17 mouse cellular contexts compared by ENCODE assay signal in genomic region chr4:79265044-79265443, GRCm38 (mm10).
DNase-seq lines count a peak whose midpoint lies in the region; ATAC-seq and TF ChIP-seq lines count a peak whose summit lies in the region.
"Had no signal": no experiment of that assay in that cellular context is flagged by ENCODE, and none has a peak within 500 bp of the region (broad histone marks: within the 10 kb centered on the region; RNA-seq: fewer than 3 reads in every experiment).

No protein-coding gene starts in this region.

- no peaks in the 10 kb centered on the region for H3K27me3 ChIP-seq in hindbrain, embryonic 13.5 days
- no peaks in the 10 kb centered on the region for H3K27me3 ChIP-seq in hindbrain, embryonic 10.5 days (ENCODE audit: insufficient read depth, poor library complexity, severe bottlenecking)
- no peaks in the 10 kb centered on the region for H3K27me3 ChIP-seq in stomach, embryonic 14.5 days (ENCODE audit: control insufficient read depth, insufficient read depth, low read length)
- no peaks in the 10 kb centered on the region for H3K27me3 ChIP-seq in stomach, postnatal 0 days (ENCODE audit: control insufficient read depth, insufficient read depth, low read length)
- no peaks in the 10 kb centered on the region for H3K27me3 ChIP-seq in hindbrain, embryonic 16.5 days (replicated peaks; ENCODE audit: control insufficient read depth, insufficient read depth, low read length)
- H3K27me3 ChIP-seq: embryonic facial prominence, embryonic 12.5 days; limb, embryonic 15.5 days had no signal

- WGBS in hindbrain, embryonic 13.5 days: 79% methylated on average over 1 of the region's 1 CpGs
- WGBS in hindbrain, embryonic 10.5 days: 91% methylated on average over 1 of the region's 1 CpGs
- WGBS in stomach, embryonic 14.5 days: 48% methylated on average over 1 of the region's 1 CpGs
- WGBS in stomach, postnatal 0 days: 52% methylated on average over 1 of the region's 1 CpGs
- WGBS in hindbrain, embryonic 16.5 days: 71% methylated on average over 1 of the region's 1 CpGs

- H3K4me2 ChIP-seq in hindbrain, embryonic 13.5 days: no peak overlapping the region
- no peak overlapping the region for H3K4me2 ChIP-seq in stomach, embryonic 14.5 days (replicated peaks; ENCODE audit: low read depth, low read length)
- no peak overlapping the region for H3K4me2 ChIP-seq in stomach, postnatal 0 days (replicated peaks; ENCODE audit: low read depth)
- H3K4me2 ChIP-seq in hindbrain, embryonic 16.5 days (ENCODE audit: low read length): no peak overlapping the region
- H3K4me2 ChIP-seq: embryonic facial prominence, embryonic 12.5 days; limb, embryonic 15.5 days had no signal

- H3K4me3 ChIP-seq in hindbrain, embryonic 13.5 days: no peak overlapping the region
- no peak overlapping the region for H3K4me3 ChIP-seq in hindbrain, embryonic 10.5 days
- no peak overlapping the region for H3K4me3 ChIP-seq in stomach, embryonic 14.5 days (ENCODE audit: low read depth, low read length)
- no peak overlapping the region for H3K4me3 ChIP-seq in stomach, postnatal 0 days (ENCODE audit: low read depth, low read length)
- no peak overlapping the region for H3K4me3 ChIP-seq in hindbrain, embryonic 16.5 days (ENCODE audit: low read length)
- H3K4me3 ChIP-seq: embryonic facial prominence, embryonic 12.5 days; gastrocnemius, adult 2 months; limb, embryonic 15.5 days had no signal

- TF ChIP-seq CTCF in stomach, postnatal 0 days (IDR thresholded peaks at IDR 0.05; ENCODE audit: low read depth): no peak

- no peak for TF ChIP-seq EP300 in stomach, postnatal 0 days (optimal IDR thresholded peaks at IDR 0.05)

- H3K27ac ChIP-seq in hindbrain, embryonic 13.5 days: no peak overlapping the region
- no peak overlapping the region for H3K27ac ChIP-seq in hindbrain, embryonic 10.5 days
- H3K27ac ChIP-seq in stomach, embryonic 14.5 days (ENCODE audit: low read length): no peak overlapping the region
- H3K27ac ChIP-seq in stomach, postnatal 0 days (replicated peaks): no peak overlapping the region
- H3K27ac ChIP-seq in hindbrain, embryonic 16.5 days (ENCODE audit: low read depth, low read length): no peak overlapping the region
- H3K27ac ChIP-seq: embryonic facial prominence, embryonic 12.5 days; gastrocnemius, adult 2 months; limb, embryonic 15.5 days had no signal

- no peaks in the 10 kb centered on the region for H3K4me1 ChIP-seq in hindbrain, embryonic 13.5 days (replicated peaks)
- H3K4me1 ChIP-seq in hindbrain, embryonic 10.5 days (replicated peaks): no peaks in the 10 kb centered on the region
- H3K4me1 ChIP-seq in stomach, embryonic 14.5 days (ENCODE audit: control insufficient read depth, insufficient read depth, low read length): no peaks in the 10 kb centered on the region
- no peaks in the 10 kb centered on the region for H3K4me1 ChIP-seq in stomach, postnatal 0 days (replicated peaks; ENCODE audit: control insufficient read depth, insufficient read depth)
- H3K4me1 ChIP-seq in hindbrain, embryonic 16.5 days (ENCODE audit: control insufficient read depth, insufficient read depth, low read depth, low read length): no peaks in the 10 kb centered on the region
- H3K4me1 ChIP-seq: embryonic facial prominence, embryonic 12.5 days; limb, embryonic 15.5 days had no signal

- no peaks in the 10 kb centered on the region for H3K36me3 ChIP-seq in hindbrain, embryonic 13.5 days
- no peaks in the 10 kb centered on the region for H3K36me3 ChIP-seq in hindbrain, embryonic 10.5 days
- no peaks in the 10 kb centered on the region for H3K36me3 ChIP-seq in stomach, embryonic 14.5 days (ENCODE audit: control insufficient read depth, insufficient read depth, low read length)
- no peaks in the 10 kb centered on the region for H3K36me3 ChIP-seq in stomach, postnatal 0 days (ENCODE audit: control insufficient read depth, insufficient read depth, low read length)
- no peaks in the 10 kb centered on the region for H3K36me3 ChIP-seq in hindbrain, embryonic 16.5 days (ENCODE audit: control insufficient read depth, insufficient read depth, low read length)
- H3K36me3 ChIP-seq: embryonic facial prominence, embryonic 12.5 days; limb, embryonic 15.5 days had no signal

- peak; percentile 52; the same call in 1 of the 2 replicates for ATAC-seq in hindbrain, embryonic 13.5 days (ENCODE audit: low FRiP score)
- ATAC-seq in stomach, embryonic 14.5 days (ENCODE audit: insufficient number of reproducible peaks, insufficient read depth, low FRiP score, low read depth): peak; percentile 84
- no peak for ATAC-seq in stomach, postnatal 0 days (ENCODE audit: low FRiP score, low TSS enrichment)
- ATAC-seq in hindbrain, embryonic 16.5 days: peak; percentile 85
- ATAC-seq in activated CD4-positive, CD25-positive, alpha-beta regulatory T cell, adult 4 months: no peak

- intact Hi-C loops in heart, postnatal 25 days (cut with DNase I): no loop called here

- H3K9ac ChIP-seq in hindbrain, embryonic 13.5 days: no peak overlapping the region
- no peak overlapping the region for H3K9ac ChIP-seq in stomach, embryonic 14.5 days (replicated peaks; ENCODE audit: low read depth, low read length)
- no peak overlapping the region for H3K9ac ChIP-seq in stomach, postnatal 0 days (ENCODE audit: low read length)
- no peak overlapping the region for H3K9ac ChIP-seq in hindbrain, embryonic 16.5 days (ENCODE audit: low read depth, low read length)
- H3K9ac ChIP-seq: embryonic facial prominence, embryonic 12.5 days; limb, embryonic 15.5 days had no signal

- no peaks in the 10 kb centered on the region for H3K9me3 ChIP-seq in hindbrain, embryonic 13.5 days
- no peaks in the 10 kb centered on the region for H3K9me3 ChIP-seq in hindbrain, embryonic 10.5 days
- no peaks in the 10 kb centered on the region for H3K9me3 ChIP-seq in stomach, embryonic 14.5 days (ENCODE audit: control insufficient read depth, low read depth, low read length)
- no peaks in the 10 kb centered on the region for H3K9me3 ChIP-seq in stomach, postnatal 0 days (ENCODE audit: control insufficient read depth, low read length)
- no peaks in the 10 kb centered on the region for H3K9me3 ChIP-seq in hindbrain, embryonic 16.5 days (ENCODE audit: control insufficient read depth, low read length)
- H3K9me3 ChIP-seq: embryonic facial prominence, embryonic 12.5 days; limb, embryonic 15.5 days had no signal

- no peak for DNase-seq in hindbrain, embryonic 10.5 days (ENCODE audit: low spot score)
- DNase-seq in stomach, postnatal 0 days (ENCODE audit: low spot score): no peak
- DNase-seq in heart, postnatal 25 days (ENCODE audit: low spot score): no peak
- DNase-seq in heart, adult 9 months (ENCODE audit: low spot score in 2 of 2): no peak
- DNase-seq: cerebellum, adult 11-12 months; gastrocnemius, adult 2 months; heart, adult 11 months; kidney, adult 9 months; kidney, postnatal 4 days; lung, postnatal 14 days; retina, postnatal 1 day had no signal

Comparison
In these comparisons a context has a peak if more than half of its experiments do, and no peak if none do; other contexts are left out.
1. ATAC-seq: peak in hindbrain, embryonic 13.5 days (single experiment), stomach, embryonic 14.5 days (single experiment) and hindbrain, embryonic 16.5 days (single experiment); none in stomach, postnatal 0 days (single experiment) and activated CD4-positive, CD25-positive, alpha-beta regulatory T cell, adult 4 months (single experiment).